Mouse (Mus musculus) midbrain, embryonic 10.5 days (tissue): ENCODE measurements at regions not wholly inside any gene's neighbourhood (a gene's known extent, or its start where the extent isn't known, plus 50 kb on each side); places are given as distances from the start of the nearest gene placed in this dataset.

Source experiments
- DNase-seq: peaks from one replicate; pipeline ENCODE4 v3.0.0-alpha.2; 2017; ENCODE audit warnings: low spot score
- H3K27ac ChIP-seq: fragments of 300-500 bp; sonication (generic); replicated peaks from 2 replicates; pipeline ENCODE4 v1.5.1; 2016; ENCODE audit warnings: mild to moderate bottlenecking
- H3K27me3 ChIP-seq: fragments of 300-500 bp; sonication (generic); 2 replicates; pipeline ENCODE4 v1.6.1; 2016; ENCODE audit warnings: low read depth, mild to moderate bottlenecking; ENCODE audit not compliant: poor library complexity, severe bottlenecking
- H3K36me3 ChIP-seq: fragments of 300-500 bp; sonication (generic); 2 replicates; pipeline ENCODE4 v1.6.1; 2016; ENCODE audit warnings: mild to moderate bottlenecking, moderate library complexity
- H3K4me1 ChIP-seq: fragments of 300-500 bp; sonication (generic); 2 replicates; pipeline ENCODE4 v1.6.1; 2016
- H3K4me3 ChIP-seq: fragments of 300-500 bp; sonication (generic); 2 replicates; pipeline ENCODE4 v1.5.1; 2016; ENCODE audit warnings: mild to moderate bottlenecking, moderate library complexity
- H3K9me3 ChIP-seq: fragments of 300-500 bp; sonication (generic); replicated peaks from 2 replicates; pipeline ENCODE4 v1.6.1; 2016; ENCODE audit warnings: mild to moderate bottlenecking
- WGBS: fragments of 180-500 bp; shearing (Covaris S2); methylation state at CpG from one replicate; pipeline ENCODE4 v1.1.7; 2016; 5-methylcytosine and 5-hydroxymethylcytosine counted together

DNA sequence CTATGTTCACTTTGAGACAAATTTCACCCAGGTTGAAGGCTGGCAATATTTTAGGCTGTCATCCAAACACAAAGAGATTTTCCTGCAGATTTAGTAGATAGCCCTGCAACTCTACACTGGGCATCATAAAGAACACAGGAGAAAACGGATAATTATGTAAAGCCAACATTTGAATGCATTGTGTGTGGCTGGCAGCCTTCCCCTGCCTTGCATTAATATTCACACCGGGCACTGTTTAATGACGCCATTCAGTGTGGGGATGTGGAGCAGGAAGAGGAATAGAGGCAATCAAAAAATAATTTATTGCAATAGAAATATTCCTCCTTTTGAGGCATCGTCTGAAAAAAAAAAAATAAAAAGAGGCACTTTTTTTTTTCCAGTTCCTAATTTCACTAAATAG lies 105.7 kb downstream of the Samd5 start:
- Histone ChIP-seq H3K36me3 (no peaks in the 10 kb centered on the region), H3K4me3 (no peak overlapping the region), H3K9me3 (0 out of 2 replicates have a peak, but pooled peaks cover 5% of the 10 kb centered on the region), H3K4me1 (peaks cover 22% of the 10 kb centered on the region), H3K27me3 (no peaks in the 10 kb centered on the region), H3K27ac (no peak overlapping the region)
- no peak for DNase-seq
- WGBS: 72% methylated on average over 4 of the region's 4 CpGs

DNA sequence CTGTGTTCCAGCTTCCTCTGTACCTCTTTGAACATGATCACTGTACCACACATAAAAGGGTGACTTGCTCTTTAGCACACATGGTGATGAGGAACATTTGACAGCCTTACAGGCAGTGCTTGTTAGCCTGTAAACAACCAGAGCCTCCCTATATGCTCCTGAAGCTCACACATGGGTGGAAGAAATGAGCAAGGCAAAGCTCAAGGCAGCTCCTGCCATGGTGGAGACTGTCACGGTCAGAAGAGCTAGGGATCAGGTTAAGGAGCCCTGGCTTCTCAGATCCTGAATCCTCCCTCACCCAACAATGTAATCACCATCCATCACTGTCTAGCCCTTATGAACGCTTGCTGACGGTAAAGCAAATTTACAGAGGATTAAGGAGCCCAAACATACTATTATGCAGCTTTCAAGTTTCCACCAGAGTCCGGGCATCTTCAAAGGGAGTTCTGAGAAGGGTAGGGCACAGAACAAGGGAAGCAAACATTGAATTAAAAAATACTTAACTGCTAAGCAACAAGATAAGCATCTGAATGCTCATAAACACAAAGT lies 117.4 kb downstream of the Samd5 start:
- Histone ChIP-seq H3K27ac (peak overlapping the region; percentile 80), H3K4me3 (no peak overlapping the region), H3K27me3 (no peaks in the 10 kb centered on the region), H3K9me3 (no peaks in the 10 kb centered on the region), H3K4me1 (peaks cover 37% of the 10 kb centered on the region), H3K36me3 (no peaks in the 10 kb centered on the region)
- 25% methylated on average over 4 of the region's 4 CpGs for WGBS
- peak; percentile 23 for DNase-seq

DNA sequence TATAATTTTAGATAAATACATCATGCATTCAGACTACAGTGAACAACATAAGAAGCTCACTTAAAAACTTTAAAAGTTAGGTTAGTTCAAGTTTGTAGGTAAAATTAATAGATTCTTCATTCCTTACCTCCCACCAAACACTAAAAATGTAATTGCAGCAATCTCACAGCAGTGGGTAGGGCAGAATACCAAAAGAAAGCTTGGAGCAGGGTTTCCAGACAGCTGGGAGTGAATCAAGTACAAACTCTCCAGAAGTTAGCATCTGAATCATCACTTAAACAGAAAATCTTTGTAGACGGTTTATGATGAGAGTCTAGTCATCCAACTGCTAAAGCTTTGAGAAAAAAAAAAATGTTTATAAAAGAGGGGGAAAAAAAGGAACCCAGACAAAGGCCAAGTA lies 117.9 kb downstream of the Samd5 start:
- Histone ChIP-seq H3K36me3 (no peaks in the 10 kb centered on the region), H3K4me3 (no peak overlapping the region), H3K27ac (peak overlapping the region; percentile 80), H3K4me1 (peaks cover 38% of the 10 kb centered on the region), H3K9me3 (no peaks in the 10 kb centered on the region), H3K27me3 (no peaks in the 10 kb centered on the region)
- WGBS: 61% methylated on average over 1 of the region's 1 CpGs
- DNase-seq: no peak

DNA sequence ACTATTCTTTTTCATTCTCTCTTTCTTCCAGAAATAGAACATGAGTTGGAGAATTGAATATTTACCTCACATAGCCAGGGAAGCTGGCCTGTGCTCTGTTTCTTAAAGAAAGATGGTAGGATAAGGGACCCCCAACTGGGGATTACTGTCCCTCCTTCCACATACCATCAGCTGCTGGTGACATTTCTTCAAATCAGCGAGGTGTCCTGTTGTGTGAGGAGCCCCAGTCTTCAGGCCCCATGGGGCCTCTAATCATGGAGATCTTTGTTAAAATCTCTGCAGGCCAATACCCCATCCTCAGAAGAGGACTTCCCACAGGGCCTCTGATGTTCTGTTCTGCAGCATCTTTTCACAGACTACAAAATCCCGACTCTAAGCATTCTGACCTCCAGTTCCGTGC lies 121.1 kb downstream of the Samd5 start:
- no peak for DNase-seq
- H3K4me1 ChIP-seq: peaks cover 38% of the 10 kb centered on the region
- WGBS: 6% methylated on average over 3 of the region's 3 CpGs
- peak overlapping the region; percentile 61 for H3K27ac ChIP-seq
- H3K36me3 ChIP-seq: no peaks in the 10 kb centered on the region
- no peaks in the 10 kb centered on the region for H3K27me3 ChIP-seq
- H3K9me3 ChIP-seq: no peaks in the 10 kb centered on the region
- H3K4me3 ChIP-seq: no peak overlapping the region

DNA sequence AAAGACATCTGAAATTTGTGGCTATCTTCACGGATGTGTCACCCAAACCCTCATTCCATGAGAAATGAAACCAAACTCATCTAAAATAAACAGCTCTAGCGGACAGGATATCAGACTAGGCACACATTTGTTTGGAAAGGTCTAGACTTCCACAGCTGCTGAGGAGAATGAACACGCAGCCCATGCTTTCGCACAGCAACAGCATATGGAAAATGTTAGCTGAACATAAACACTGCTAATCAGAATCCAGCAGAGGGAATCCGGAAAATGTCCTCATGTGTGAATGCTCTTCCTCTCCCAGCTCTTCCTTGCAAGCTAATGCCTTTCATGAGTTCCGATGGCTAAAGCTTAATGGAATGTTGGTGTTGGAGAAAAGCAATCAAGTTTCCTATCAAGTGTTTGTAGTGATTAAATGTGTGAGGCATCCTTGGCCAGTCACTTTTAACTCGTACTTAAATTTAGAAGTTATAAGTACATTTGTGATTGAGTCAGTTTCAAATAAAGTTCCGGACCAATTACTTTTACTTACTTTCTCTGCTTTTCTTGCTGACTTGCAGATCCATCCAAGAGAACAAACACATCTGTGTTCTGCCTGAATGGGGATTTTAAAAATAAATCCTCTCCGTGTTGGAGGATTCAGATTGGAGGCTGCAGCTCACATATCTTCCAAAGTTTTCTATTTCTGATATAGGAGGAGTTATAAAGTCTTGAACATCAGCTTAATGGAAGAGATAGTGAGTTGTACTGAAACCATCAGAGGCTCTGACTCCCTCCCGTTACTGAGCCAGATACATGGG lies 124.9 kb downstream of the Samd5 start:
- DNase-seq: no peak
- Histone ChIP-seq H3K27ac (no peak overlapping the region), H3K36me3 (no peaks in the 10 kb centered on the region), H3K9me3 (no peaks in the 10 kb centered on the region), H3K4me3 (no peak overlapping the region), H3K27me3 (no peaks in the 10 kb centered on the region), H3K4me1 (peaks cover 31% of the 10 kb centered on the region)
- 72% methylated on average over 10 of the region's 10 CpGs for WGBS

DNA sequence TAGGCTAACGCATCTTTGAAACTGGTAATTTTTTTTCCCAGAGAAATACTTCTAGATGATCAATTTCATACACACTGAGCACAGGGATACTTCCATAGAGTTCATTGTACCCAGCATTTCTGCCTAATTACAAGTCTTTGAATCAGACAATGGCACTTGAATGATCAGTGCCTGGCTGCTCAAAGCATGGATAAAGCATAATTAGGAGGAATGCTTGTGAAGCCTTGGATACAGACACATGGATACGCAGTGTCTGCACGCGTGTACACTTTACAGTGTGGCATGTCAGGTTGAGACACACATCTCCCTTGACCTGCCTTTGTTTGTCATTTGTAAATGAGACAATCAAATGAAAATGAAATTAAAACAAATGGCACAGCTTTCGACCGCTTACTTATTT lies 129.2 kb downstream of the Samd5 start:
- Histone ChIP-seq H3K4me3 (no peak overlapping the region), H3K27ac (no peak overlapping the region), H3K9me3 (no peaks in the 10 kb centered on the region), H3K36me3 (no peaks in the 10 kb centered on the region), H3K27me3 (no peaks in the 10 kb centered on the region), H3K4me1 (peaks cover 25% of the 10 kb centered on the region)
- WGBS: 83% methylated on average over 6 of the region's 6 CpGs
- DNase-seq: no peak

DNA sequence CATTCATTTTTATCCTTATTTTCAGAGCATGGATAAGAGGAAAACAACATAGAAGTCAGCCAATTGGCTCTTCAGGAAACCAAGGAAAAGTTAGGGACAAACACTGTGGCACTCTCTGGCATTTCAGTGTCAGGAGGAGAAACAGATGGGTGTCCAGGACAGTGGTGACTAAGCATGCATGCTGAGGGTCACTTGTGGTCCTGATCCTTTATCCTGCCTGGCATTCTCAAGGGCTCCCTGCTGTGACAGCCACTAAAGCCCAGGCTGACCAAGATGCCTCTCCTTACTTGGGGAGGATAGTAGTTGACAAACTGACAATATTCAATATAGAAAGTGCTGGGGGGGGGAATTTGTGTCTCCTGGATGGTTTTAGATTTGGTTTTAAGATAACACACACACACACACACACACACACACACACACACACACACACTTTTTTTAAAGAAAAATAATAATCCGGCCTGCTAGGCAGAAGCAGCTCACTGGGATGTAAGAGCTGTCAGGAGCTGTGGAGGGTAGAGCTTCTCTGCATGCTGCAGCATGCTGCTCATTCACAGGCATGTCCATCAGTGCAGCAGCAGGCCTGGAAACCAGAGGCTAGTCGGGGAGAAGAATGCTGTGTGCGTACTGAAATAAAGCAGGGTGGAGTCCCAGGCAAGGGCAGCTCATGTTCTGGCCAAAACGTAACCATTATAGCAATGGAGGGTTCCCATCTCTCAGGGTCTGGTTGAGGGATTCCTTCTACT lies 130.8 kb downstream of the Samd5 start:
- no peaks in the 10 kb centered on the region for H3K36me3 ChIP-seq
- H3K4me1 ChIP-seq: peaks cover 25% of the 10 kb centered on the region
- no peaks in the 10 kb centered on the region for H3K27me3 ChIP-seq
- peak overlapping the region; percentile 46 for H3K27ac ChIP-seq
- DNase-seq: no peak
- 41% methylated on average over 4 of the region's 4 CpGs for WGBS
- no peak overlapping the region for H3K4me3 ChIP-seq
- H3K9me3 ChIP-seq: no peaks in the 10 kb centered on the region

DNA sequence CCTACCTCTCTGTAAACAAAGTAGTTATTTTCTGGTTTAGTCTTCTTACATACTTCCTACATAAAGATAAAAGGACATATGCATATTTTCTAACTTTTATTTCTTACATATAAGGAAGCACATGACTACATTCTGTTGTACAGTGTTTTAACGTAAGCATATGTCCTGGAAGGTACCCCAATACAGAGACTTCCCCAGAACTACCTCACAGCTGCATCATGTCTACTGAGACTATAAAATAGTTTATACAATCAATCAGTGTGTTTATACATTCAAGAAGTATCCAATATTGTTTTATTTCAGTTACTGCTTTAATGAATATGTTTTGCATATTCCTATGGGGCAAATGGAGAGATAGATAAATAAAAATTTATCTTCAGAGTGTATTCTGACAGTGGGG lies 133.4 kb downstream of the Samd5 start:
- DNase-seq: no peak
- Histone ChIP-seq H3K27me3 (no peaks in the 10 kb centered on the region), H3K4me1 (peaks cover 25% of the 10 kb centered on the region), H3K9me3 (no peaks in the 10 kb centered on the region), H3K4me3 (no peak overlapping the region), H3K27ac (no peak overlapping the region), H3K36me3 (no peaks in the 10 kb centered on the region)
- 92% methylated on average over 1 of the region's 1 CpGs for WGBS

DNA sequence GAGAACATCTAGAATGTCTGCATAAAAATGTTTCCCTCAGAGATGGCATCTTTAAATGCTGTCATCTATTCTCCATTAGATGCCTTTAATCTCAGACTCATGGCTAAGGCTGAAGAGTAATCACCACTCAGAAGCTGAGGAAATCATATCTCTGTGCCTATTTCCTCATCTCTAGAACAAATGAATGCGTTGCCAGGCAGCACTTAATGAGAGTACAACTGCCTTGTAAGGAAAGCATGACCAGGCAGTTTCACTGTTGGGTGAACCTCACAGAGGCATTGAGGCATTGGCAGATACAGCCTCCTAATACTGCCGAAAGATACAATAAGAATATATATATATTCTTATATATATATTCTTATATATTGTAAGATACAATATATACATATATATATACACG lies 137.3 kb downstream of the Samd5 start:
- no peaks in the 10 kb centered on the region for H3K36me3 ChIP-seq
- H3K27me3 ChIP-seq: no peaks in the 10 kb centered on the region
- H3K27ac ChIP-seq: no peak overlapping the region
- H3K4me1 ChIP-seq: peaks cover 27% of the 10 kb centered on the region
- H3K4me3 ChIP-seq: no peak overlapping the region
- no peak for DNase-seq
- no peaks in the 10 kb centered on the region for H3K9me3 ChIP-seq
- WGBS: 93% methylated on average over 3 of the region's 3 CpGs

DNA sequence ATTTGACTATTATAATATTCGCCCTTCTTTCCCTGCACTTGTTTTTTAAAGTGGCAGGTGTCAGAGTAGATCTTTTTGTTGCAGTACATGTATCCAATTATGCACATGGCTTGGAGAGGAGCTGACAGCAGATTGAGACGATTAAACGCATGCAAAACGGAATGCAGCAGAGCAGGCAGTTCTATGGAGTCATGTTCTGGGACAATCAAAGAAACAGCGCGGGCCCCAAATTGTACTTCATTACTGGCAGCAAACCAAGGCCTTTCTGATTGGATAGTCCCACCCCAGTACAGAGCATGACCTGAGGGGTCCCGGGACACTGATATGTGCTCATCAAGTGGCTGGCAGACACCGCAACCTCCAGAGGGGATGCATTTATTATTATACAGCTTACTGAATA lies 140.5 kb downstream of the Samd5 start:
- no peak for DNase-seq
- Histone ChIP-seq H3K4me3 (no peak overlapping the region), H3K27me3 (no peaks in the 10 kb centered on the region), H3K27ac (no peak overlapping the region), H3K36me3 (no peaks in the 10 kb centered on the region), H3K9me3 (no peaks in the 10 kb centered on the region), H3K4me1 (peaks cover 48% of the 10 kb centered on the region)
- 76% methylated on average over 8 of the region's 8 CpGs for WGBS

DNA sequence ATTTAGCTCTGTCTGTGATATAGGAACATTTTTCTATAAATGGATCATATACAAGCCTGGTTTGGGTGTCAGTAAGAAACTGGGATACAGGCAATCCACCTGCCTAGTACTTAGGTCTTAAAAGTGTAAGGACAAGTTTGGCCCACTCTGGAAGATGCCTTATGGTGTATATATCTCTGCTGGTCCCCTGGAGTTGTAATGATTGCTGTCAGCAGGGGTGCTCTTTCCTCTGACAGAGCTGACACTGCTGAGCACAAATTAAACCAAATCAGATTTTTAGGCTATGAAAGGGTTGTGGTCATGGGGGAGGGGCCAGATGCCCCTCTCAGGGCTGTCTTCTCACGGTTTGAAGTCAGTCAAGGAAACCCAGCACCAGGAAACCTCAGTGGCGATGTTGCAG lies 141.7 kb downstream of the Samd5 start:
- no peak for DNase-seq
- H3K27me3 ChIP-seq: no peaks in the 10 kb centered on the region
- H3K36me3 ChIP-seq: no peaks in the 10 kb centered on the region
- H3K27ac ChIP-seq: peak overlapping the region; percentile 38
- H3K4me3 ChIP-seq: no peak overlapping the region
- WGBS: 19% methylated on average over 2 of the region's 2 CpGs
- H3K4me1 ChIP-seq: peaks cover 56% of the 10 kb centered on the region
- no peaks in the 10 kb centered on the region for H3K9me3 ChIP-seq

DNA sequence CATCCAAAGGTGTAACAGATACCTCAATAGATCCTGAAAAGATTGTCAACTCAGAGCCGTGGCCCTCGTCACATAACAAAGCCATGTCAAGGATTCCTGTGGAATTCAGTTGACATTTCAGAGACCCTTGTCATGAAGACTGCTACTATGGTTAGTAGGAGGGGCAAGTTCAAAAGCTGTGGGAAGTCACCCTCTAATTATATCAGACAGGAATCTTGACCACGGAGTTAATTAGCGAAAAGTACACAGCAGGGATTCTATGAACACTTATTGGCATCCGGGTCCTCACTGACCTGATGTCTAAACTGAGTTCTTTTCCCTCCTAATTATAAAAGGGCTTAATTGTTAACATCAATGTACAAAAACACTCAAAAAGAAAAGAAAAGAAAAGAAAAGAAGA lies 143.1 kb downstream of the Samd5 start:
- Histone ChIP-seq H3K4me3 (no peak overlapping the region), H3K4me1 (peaks cover 60% of the 10 kb centered on the region)
- WGBS: 48% methylated on average over 5 of the region's 5 CpGs

DNA sequence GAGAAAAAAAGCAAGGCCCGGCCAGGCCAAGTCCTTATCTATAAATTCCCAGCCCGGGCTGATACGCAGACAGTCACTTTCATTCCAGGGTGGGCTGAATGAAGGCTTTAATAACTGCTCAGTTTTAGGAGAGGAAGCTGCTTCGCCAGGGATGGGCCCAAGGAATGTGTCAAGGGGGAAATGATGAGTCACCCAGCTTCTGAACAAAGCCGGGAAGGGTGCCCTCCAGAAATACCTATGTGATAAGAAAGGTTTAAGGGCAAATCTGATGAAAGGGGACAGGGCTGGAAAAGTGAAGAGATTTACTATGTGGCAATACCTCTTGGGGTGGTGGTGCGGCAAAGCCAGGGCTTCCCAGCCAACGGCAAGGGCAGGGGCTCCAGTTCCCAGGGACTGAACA lies 145.6 kb downstream of the Samd5 start:
- no peaks in the 10 kb centered on the region for H3K27me3 ChIP-seq
- DNase-seq: no peak
- H3K27ac ChIP-seq: peak overlapping the region; percentile 46; the same call in 1 of the 2 replicates
- no peaks in the 10 kb centered on the region for H3K9me3 ChIP-seq
- peaks cover 53% of the 10 kb centered on the region for H3K4me1 ChIP-seq
- no peak overlapping the region for H3K4me3 ChIP-seq
- 68% methylated on average over 7 of the region's 7 CpGs for WGBS
- H3K36me3 ChIP-seq: no peaks in the 10 kb centered on the region

More for the DNA sequence above, 143.1 kb downstream of the Samd5 start:
- H3K27ac ChIP-seq: no peak overlapping the region
- H3K9me3 ChIP-seq: no peaks in the 10 kb centered on the region
- H3K36me3 ChIP-seq: no peaks in the 10 kb centered on the region
- H3K27me3 ChIP-seq: no peaks in the 10 kb centered on the region
- no peak for DNase-seq
